Mouse (Mus musculus) kidney, postnatal 14 days (tissue): ENCODE data around the gene Nos1.

Experiments used
- DNase-seq: peaks from one replicate; pipeline ENCODE4 v3.0.0; 2022; ENCODE audit warnings: mixed read lengths

The Nos1 gene

GRCm38 (mm10) chr5:117780681-117781080 lies at the start of gene Nos1:
Gene Nos1 (plus strand): TSS chr5:117781032.
- DNase-seq, result peak; percentile 38

- no peak for DNase-seq
Measured at GRCm38 (mm10) chr5:117731311-117731710, 49.5 kb upstream of the Nos1 start.

- DNase-seq, result no peak
Measured at GRCm38 (mm10) chr5:117744654-117745178, 36.1 kb upstream of the Nos1 start.

GRCm38 (mm10) chr5:117749353-117749752 lies 31.5 kb upstream of the Nos1 start:
- peak; percentile 63 for DNase-seq

- no peak for DNase-seq
Measured at GRCm38 (mm10) chr5:117757696-117758482, 22.9 kb upstream of the Nos1 start.

GRCm38 (mm10) chr5:117761181-117761832 lies 19.5 kb upstream of the Nos1 start:
- no peak for DNase-seq

GRCm38 (mm10) chr5:117764496-117764895 lies 16.3 kb upstream of the Nos1 start:
- peak; percentile 83 for DNase-seq

GRCm38 (mm10) chr5:117779175-117779574 lies 1.7 kb upstream of the Nos1 start:
- DNase-seq, result no peak

- no peak for DNase-seq
Measured at GRCm38 (mm10) chr5:117781178-117781577, 346 bp downstream of the Nos1 start.

- DNase-seq, result no peak
Measured at GRCm38 (mm10) chr5:117790071-117790470, 9.2 kb downstream of the Nos1 start.

- no peak for DNase-seq
Measured at GRCm38 (mm10) chr5:117791875-117792274, 11.0 kb downstream of the Nos1 start.

- DNase-seq, result no peak
Measured at GRCm38 (mm10) chr5:117800849-117801248, 20.0 kb downstream of the Nos1 start.

GRCm38 (mm10) chr5:117802071-117802521 lies 21.3 kb downstream of the Nos1 start:
- no peak for DNase-seq

GRCm38 (mm10) chr5:117803551-117803950 lies 22.7 kb downstream of the Nos1 start:
- DNase-seq, result no peak

GRCm38 (mm10) chr5:117810930-117811329 lies 30.1 kb downstream of the Nos1 start:
- no peak for DNase-seq

- no peak for DNase-seq
Measured at GRCm38 (mm10) chr5:117818800-117819199, 38.0 kb downstream of the Nos1 start.

GRCm38 (mm10) chr5:117820445-117820844 lies 39.6 kb downstream of the Nos1 start:
- no peak for DNase-seq

GRCm38 (mm10) chr5:117823811-117824210 lies 43.0 kb downstream of the Nos1 start:
- DNase-seq, result no peak

- no peak for DNase-seq
Measured at GRCm38 (mm10) chr5:117824486-117824885, 43.7 kb downstream of the Nos1 start.

GRCm38 (mm10) chr5:117825336-117825735 lies 44.5 kb downstream of the Nos1 start:
- no peak for DNase-seq

- no peak for DNase-seq
Measured at GRCm38 (mm10) chr5:117827366-117827765, 46.5 kb downstream of the Nos1 start.

- peak; percentile 59 for DNase-seq
Measured at GRCm38 (mm10) chr5:117836930-117837329, 56.1 kb downstream of the Nos1 start.

- DNase-seq, result no peak
Measured at GRCm38 (mm10) chr5:117837731-117838130, 56.9 kb downstream of the Nos1 start.

- DNase-seq, result no peak
Measured at GRCm38 (mm10) chr5:117839501-117839900, 58.7 kb downstream of the Nos1 start.
